Mouse (Mus musculus) heart, adult 2 months (tissue): ENCODE data around the gene Slc2a4.

ENCODE experiments used
- CTCF ChIP-seq: fragments of 200-600 bp; IDR thresholded peaks from 2 replicates; pipeline ENCODE4 v1.8.1; 2022; ENCODE audit warnings: antibody characterized with exemption, mild to moderate bottlenecking, moderate library complexity
- EP300 ChIP-seq: fragments of 200-500 bp; IDR thresholded peaks from 2 replicates; pipeline ENCODE4 v1.6.1; 2011; ENCODE audit warnings: low read depth, low read length, control low read depth; ENCODE audit not compliant: insufficient read depth
- POLR2A ChIP-seq: fragments of 200-500 bp; IDR thresholded peaks from 2 replicates; pipeline ENCODE4 v1.6.1; 2011; ENCODE audit warnings: mild to moderate bottlenecking, low read depth, low read length, control low read depth; ENCODE audit not compliant: insufficient read depth

DNA sequence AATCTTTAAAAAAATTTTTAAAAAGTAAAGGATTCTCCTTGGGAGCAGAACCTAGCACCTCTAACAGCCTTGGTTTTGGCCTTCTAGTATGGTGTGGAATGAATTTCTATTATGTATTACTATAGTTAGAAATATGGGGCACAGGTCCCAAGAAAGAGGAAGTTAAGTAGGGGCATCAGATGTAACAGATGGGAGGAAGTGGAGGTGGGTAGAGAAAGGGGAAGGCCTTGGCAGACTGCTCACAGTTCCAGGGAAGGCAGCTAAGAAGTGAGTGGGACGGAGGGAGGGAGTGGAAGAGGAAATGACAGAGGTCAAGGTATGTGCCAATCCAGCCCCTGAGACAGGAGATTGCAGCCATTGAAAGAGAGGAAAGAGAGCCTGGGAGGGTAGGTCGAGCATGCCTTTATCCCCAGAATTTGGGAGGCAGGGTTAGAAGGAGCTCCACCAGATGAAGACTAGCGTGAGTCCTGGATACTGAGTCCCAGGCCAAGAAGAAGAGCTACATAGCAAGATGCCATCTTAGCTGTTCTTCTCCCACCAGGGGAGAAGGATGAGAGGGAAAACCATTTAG, 16.9 kb downstream of the Slc2a4 start:
- no peak for TF ChIP-seq POLR2A
- TF ChIP-seq EP300 = no peak
- TF ChIP-seq CTCF = no peak
